Mouse (Mus musculus) cerebellum, adult 18-20 months (tissue): Measurements from ENCODE around the gene Mrgprh.
A peak's percentile ranks its signal among the peaks of the same experiment; 100 is the strongest.

Experiments used
- DNase-seq, 2 experiments: peaks; one replicate each; pipeline ENCODE4 v3.0.0; 2021

The Mrgprh gene

GRCm38 (mm10) chr17:12875734-12876133 is at the start of gene Mrgprh:
TSS of gene Mrgprh (plus strand) at chr17:12876034.
- DNase-seq: no peak

GRCm38 (mm10) chr17:12830351-12830750 is 45.5 kb upstream of the Mrgprh start:
- DNase-seq: peak; percentile 58 to 62

GRCm38 (mm10) chr17:12832231-12832630 is 43.6 kb upstream of the Mrgprh start:
- peak; percentile 77 to 84 for DNase-seq

DNA sequence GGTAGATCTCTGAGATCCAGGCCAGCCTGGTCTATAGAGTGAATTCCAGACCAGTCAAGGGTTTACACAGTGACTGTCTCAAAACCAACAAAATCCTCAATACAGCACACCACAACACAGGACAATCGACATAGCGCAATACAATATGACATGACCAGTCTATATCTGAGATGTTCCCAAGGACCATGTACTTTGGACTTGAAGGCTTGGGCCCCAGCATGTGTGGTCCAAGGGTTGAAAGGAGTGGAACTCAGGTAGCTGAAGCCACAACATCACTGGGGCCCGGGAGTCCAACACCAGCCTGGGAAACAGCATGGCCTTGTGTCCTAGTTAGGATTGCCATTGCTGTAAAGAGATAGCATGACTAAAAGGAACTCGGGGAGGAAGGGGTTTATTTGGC is 43.2 kb upstream of the Mrgprh start:
- no peak for DNase-seq

DNA sequence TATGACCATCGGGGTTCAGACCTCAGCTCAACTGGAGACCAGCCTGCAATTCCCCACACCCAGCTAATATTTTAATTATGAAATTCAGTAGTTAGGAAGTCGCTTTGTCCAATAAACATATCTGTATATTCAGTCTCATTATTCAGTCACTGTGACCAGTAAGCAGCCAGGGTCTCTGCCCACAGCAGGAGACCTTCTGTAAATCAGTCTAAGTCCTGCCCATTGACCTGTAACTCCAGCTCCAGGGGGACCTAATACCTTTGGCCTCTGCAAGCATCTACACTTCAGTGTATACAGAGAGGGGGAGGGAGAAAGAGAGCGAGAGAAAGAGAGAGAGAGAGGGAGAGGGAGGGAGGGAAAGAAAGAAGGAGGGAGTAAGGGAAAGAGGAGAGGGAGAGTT is 41.5 kb upstream of the Mrgprh start:
- no peak for DNase-seq

- no peak for DNase-seq
Measured at GRCm38 (mm10) chr17:12834826-12835225, 41.0 kb upstream of the Mrgprh start.

DNA sequence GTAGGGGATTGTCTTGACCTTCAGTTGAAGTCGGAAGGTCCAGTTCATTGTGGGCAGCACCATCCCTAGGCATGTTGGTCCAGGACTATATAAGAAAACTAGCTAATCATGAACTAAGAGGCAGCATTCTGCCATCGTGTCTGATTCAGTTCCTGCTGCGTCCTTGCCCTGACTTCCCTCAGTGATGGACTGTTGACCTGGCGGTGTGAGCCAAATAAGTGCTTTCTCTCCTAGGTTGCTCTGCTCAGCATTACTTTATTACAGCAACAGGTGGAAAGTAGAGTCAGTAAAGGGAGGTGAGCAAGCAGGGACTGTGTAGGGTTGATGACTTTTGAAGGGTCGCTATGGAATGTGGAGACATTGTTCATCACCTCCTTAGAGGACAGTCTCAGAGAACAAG is 40.1 kb upstream of the Mrgprh start:
- DNase-seq: no peak

DNA sequence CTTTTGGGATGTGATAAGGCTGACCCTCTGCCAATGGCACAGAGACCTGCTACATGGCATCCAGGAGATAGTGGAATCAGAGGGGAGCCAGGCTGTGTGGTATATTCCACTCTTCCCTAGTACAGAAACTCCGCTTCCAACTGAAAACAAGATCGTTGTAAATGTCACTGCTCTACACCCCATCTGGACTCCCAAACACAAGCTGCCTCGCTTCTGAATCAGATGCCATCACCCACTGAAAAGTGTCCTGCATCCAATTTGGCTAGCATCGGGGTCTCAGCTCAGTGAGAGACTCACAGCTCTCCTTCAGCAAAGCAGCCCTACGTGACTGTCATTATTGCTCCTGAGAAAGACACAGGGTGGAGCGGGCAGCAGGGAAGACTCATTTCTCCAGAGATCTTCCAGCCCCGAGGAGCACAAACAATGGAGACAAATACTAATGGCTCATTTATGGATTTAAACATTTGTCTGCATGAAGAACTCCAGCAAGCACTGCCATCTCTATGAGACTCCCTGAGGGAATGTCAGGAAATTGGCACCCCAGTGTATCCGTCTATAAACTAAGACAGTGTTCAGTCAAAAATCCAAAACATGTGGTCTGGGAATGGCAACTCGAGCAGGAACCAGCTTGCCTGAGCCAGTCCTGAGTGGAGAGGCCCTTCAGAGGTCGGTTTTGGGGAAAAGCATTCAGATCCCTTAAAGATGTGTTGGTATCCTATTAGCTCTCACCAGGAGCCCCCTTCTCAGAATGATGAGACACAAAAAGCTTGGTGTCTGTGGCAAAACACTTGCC is 36.2 kb upstream of the Mrgprh start:
- DNase-seq: peak; percentile 49 to 52

GRCm38 (mm10) chr17:12843826-12844225 is 32.0 kb upstream of the Mrgprh start:
- no peak for DNase-seq

GRCm38 (mm10) chr17:12844540-12844939 is 31.3 kb upstream of the Mrgprh start:
- DNase-seq: no peak

DNA sequence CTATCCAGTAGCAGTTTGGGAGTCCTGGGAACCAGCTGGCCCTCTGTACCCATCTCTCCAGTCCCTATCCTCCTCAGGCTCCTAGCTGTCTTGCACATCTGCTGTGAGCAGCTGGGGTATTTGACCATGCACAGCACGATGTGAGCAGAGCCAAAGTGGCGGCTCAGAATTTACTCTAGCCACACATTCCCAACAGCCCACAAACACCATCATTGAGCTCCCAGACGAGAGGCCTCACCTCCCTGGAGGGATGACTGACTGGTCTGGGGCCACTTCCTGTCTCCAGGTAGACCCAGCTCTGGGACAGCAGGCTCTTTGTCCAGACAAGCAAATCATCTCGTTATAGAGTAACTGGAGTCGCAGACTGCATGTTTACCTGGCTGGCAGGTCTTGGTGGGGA is 30.0 kb upstream of the Mrgprh start:
- no peak for DNase-seq

DNA sequence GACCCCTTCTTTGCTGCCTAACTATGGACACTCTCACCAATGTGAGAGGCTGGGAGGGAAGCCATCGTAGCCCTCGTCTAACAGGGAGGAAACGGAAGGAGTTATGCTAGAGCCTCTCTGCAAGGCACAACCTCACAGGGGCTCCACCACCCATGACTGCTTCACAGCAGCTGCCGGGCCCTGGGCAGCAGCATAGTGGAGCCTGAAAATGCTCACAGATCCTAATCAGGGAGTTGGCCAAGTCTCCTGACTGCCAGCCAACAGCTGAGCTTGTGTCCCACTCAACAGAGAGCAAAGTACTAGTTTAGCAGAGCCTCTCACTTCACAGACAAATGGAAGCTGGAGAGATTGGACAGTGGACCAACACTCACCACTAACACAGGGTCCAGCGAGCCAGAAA is 29.4 kb upstream of the Mrgprh start:
- no peak for DNase-seq

DNA sequence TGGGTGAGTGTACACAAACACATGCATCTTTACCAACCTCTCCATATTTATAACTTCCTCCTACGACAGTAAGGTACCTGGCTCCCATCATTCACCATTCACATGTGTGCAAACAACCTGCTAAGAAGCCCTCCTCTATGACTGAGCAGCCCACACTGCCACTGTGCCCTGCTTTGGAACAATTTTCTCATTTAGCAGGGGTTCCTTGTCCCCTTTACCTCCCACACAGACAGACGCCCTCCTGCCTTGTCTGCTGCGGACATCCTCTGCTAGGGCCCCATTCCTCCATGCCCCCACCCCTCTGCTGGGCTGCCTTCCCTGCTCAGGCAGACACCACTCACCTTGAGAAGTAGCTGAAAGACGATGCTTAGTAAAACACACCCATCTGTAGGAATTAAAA is 28.1 kb upstream of the Mrgprh start:
- no peak for DNase-seq

DNA sequence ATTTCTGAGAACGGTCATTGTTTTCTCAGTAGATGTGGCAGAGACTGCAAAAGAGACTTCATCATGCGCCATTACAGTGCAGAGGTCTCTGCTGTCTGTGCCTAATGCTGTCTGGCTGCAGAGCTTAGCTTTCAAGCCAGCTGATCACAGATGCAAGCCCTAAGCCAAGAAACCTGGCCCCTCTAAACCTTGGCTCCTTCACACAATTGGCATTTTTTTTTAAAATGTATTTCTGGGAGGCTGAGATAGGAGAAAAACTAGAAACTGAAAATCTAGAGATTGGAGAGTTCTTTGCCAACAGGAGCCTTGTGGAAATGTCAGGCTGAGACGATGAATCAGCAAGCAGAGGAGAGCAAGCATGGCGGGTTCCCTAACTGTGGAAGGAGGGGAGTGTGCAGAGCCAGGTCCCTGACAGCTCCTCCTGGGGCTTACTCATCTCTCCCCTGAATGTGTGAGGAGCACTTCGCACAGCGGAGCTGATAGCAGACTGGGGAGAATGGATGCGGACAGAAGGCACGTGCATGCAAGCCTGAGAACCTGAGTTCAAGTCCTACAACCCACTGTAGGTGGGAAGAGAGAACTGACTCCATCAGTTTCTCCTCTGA is 26.0 kb upstream of the Mrgprh start:
- DNase-seq: no peak

GRCm38 (mm10) chr17:12851689-12852088 is 24.1 kb upstream of the Mrgprh start:
- DNase-seq: no peak

DNA sequence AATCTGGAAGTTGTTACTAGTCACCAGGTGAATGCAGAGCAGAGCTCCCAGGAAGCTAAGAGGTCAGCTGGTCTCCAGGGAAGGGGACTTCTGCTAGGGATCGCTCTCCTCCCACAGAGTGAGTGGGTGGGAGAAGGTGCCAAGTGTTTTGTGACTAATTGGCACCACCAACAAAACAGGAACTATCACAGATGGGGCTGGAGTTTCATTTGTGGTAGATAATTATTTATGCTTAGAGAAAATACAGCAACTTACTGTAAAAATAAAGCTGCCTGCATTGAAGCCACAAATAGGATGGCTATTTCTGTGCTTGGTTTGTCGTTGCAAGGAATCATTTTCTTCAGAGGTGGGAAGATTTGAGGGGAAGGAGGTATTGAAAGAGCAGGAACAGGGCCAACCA is 22.0 kb upstream of the Mrgprh start:
- peak; percentile 27 to 40 for DNase-seq

DNA sequence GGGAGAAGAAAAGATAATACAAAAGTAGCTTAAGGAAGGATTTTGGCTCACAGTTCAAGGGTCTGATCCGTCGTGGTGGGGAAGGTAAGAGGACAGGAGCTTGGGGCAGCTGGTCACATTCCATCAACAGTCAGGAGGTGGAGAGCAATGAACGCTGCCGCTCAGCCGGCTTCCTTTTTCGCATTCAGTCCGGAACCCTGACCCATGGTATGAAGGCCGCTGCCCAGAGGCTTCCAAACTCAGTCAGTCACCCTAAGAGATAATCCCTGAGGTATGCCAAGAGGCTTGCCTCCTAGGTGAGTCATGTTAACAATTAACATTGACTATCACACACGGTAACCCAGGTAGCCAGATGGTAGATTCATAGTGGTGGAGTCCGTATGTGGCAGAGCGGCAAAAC is 21.4 kb upstream of the Mrgprh start:
- DNase-seq: no peak

GRCm38 (mm10) chr17:12857395-12857794 is 18.4 kb upstream of the Mrgprh start:
- no peak for DNase-seq

- no peak for DNase-seq
Measured at GRCm38 (mm10) chr17:12858072-12858471, 17.8 kb upstream of the Mrgprh start.

- no peak for DNase-seq
Measured at GRCm38 (mm10) chr17:12859006-12859520, 16.8 kb upstream of the Mrgprh start.

DNA sequence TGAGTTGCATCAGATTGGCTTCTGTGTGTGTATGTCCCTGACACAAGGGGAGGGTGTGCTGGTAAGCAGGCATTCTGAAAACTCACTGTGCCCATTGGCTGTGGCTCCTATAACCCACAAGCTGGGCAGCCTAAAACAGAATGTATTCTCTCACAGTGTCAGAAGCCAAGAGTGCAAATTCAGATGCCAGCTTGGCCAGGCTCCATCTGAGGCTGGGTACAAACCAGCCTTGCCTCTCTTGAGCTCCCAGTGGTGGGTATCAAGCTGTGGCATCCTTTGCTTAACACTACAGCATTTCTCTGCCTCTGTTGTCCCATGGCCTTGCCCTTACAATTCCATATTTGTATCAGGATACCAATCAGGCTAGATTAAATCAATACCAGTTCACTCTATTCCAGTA is 11.7 kb upstream of the Mrgprh start:
- DNase-seq: peak; percentile 51 to 53

DNA sequence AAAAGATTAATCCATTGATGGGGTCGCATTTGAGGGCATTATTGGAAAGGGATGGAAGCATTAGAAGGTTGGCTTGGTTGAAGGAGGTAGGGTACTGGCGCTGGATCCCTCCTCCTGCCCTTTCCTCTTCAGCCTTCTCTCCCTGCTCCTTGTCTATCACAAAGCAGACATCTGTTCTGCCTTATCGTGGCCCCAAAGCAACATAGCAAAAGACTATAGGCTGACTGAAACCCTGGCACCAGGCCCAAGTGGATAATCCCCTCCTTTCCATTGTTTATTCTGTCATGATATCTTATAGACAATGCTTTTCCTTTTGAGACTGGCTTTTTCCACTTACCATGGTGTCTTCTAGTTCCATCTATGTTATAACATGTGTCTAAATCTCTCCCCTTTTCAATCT is 10.4 kb upstream of the Mrgprh start:
- no peak for DNase-seq

GRCm38 (mm10) chr17:12866853-12867252 is 9.0 kb upstream of the Mrgprh start:
- DNase-seq: no peak

GRCm38 (mm10) chr17:12868043-12868442 is 7.8 kb upstream of the Mrgprh start, which contains the start of gene Mas1:
TSS of gene Mas1 (minus strand) at chr17:12868143.
- no peak for DNase-seq
